Mouse (Mus musculus): ENCODE data around the gene Cpm. TPM values are rescaled to one million over a fixed set of nuclear protein-coding genes. Genes with fewer than 3 reads are reported as not detected.
"Not testable (repeated sequence)": the region's sequence is repeated elsewhere in the genome, so short reads cannot be mapped to it uniquely, and the experiment has no call there.

The Cpm gene
- polyA plus RNA-seq, 1 experiment from 2014 or later, result 2.4 TPM

DNA sequence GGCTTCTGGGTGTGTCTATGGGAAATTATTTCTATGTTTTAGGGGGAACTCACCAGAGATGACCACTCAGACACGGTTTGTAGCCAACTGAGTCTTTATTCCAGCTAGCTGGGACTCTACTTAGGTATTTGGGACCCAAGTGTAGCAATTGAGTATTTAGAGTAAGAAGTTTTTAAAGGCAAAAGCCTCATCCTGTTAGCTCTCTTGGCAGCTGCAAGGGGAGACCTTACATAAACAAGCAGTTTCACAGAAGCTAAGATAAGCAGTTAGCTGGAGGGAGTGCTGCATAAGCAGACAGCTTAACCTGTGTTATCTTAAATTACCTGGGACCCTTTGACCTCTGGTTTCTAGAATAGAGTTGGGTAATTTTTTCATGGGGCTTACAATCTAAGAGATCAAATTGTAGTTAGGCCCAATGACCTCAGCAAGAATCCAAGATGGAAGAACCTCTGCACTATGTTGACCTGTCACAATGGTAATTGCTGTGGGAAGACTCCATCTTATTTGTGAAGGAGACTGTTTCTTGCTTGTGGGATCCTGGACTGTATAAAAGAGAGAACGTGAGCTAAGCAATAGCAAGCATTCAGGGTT, 18.4 kb upstream of the Cpm start:
- ATAC-seq (replicated peaks; ENCODE audit: insufficient number of reproducible peaks, insufficient read depth, low FRiP score, low read depth), result no peak
- no peak overlapping the region for H3K4me3 ChIP-seq
- H3K27ac ChIP-seq, result no peak overlapping the region
- H3K9ac ChIP-seq, result no peak overlapping the region
- no peaks in the 10 kb centered on the region for H3K36me3 ChIP-seq
- H3K9me3 ChIP-seq (replicated peaks), result no peaks in the 10 kb centered on the region
- no peaks in the 10 kb centered on the region for H3K4me1 ChIP-seq (replicated peaks)
- no peak overlapping the region for H3K4me2 ChIP-seq
- H3K27me3 ChIP-seq, result no peaks in the 10 kb centered on the region
- WGBS, result 82% methylated on average over 2 of the region's 2 CpGs

DNA sequence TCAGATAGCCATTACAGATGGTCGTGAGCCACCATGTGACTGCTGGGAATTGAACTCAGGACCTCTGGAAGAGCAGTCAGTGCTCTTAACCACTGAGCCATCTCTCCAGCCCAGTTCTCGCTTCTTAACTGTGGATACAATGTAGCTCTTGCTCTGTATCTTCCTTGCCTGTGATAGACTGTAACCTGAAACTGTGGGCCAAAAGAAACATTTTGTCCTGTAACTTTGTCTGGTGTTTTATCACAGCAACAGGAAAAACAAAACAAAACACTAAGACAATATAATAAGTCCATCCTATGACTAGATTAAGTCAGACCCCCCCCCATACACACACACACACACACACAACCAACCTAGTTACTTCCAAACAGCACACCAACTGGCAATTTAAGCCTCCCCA, 17.8 kb upstream of the Cpm start:
- no peak for ATAC-seq (replicated peaks; ENCODE audit: insufficient number of reproducible peaks, insufficient read depth, low FRiP score, low read depth)
- Histone ChIP-seq H3K4me2 (no peak overlapping the region), H3K27ac (no peak overlapping the region), H3K27me3 (no peaks in the 10 kb centered on the region), H3K4me3 (no peak overlapping the region), H3K9ac (no peak overlapping the region), H3K9me3 (replicated peaks) (no peaks in the 10 kb centered on the region; the same call in 1 of the 2 replicates), H3K4me1 (replicated peaks) (no peaks in the 10 kb centered on the region), H3K36me3 (no peaks in the 10 kb centered on the region)
- WGBS, result 85% methylated on average over 2 of the region's 2 CpGs

DNA sequence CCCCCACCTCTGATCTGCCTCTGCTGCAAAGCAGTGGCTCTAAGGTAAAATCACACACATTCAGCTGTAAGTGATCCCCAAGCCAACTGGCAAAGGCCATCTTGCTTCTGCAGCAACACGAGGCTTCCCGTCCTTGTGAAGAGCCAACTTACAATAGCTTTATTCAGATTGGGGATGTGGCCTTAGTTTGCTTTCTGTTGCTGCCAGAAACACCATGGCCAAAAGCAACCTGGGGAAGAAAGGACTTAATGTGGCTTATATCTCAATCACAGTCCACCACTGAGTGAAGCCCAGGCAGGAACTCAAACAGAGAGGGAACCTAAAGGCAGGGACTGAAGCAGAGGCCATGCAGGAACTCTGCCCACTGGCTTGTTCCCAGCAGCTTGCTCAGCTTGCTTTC, 17.3 kb upstream of the Cpm start:
- WGBS, result 72% methylated on average over 2 of the region's 2 CpGs
- no peak for ATAC-seq (replicated peaks; ENCODE audit: insufficient number of reproducible peaks, insufficient read depth, low FRiP score, low read depth)
- no peaks in the 10 kb centered on the region for H3K36me3 ChIP-seq
- no peak overlapping the region for H3K4me2 ChIP-seq
- no peaks in the 10 kb centered on the region; the same call in 1 of the 2 replicates for H3K9me3 ChIP-seq (replicated peaks)
- no peak overlapping the region for H3K27ac ChIP-seq
- no peak overlapping the region for H3K4me3 ChIP-seq
- no peaks in the 10 kb centered on the region for H3K4me1 ChIP-seq (replicated peaks)
- H3K9ac ChIP-seq, result no peak overlapping the region
- no peaks in the 10 kb centered on the region for H3K27me3 ChIP-seq

DNA sequence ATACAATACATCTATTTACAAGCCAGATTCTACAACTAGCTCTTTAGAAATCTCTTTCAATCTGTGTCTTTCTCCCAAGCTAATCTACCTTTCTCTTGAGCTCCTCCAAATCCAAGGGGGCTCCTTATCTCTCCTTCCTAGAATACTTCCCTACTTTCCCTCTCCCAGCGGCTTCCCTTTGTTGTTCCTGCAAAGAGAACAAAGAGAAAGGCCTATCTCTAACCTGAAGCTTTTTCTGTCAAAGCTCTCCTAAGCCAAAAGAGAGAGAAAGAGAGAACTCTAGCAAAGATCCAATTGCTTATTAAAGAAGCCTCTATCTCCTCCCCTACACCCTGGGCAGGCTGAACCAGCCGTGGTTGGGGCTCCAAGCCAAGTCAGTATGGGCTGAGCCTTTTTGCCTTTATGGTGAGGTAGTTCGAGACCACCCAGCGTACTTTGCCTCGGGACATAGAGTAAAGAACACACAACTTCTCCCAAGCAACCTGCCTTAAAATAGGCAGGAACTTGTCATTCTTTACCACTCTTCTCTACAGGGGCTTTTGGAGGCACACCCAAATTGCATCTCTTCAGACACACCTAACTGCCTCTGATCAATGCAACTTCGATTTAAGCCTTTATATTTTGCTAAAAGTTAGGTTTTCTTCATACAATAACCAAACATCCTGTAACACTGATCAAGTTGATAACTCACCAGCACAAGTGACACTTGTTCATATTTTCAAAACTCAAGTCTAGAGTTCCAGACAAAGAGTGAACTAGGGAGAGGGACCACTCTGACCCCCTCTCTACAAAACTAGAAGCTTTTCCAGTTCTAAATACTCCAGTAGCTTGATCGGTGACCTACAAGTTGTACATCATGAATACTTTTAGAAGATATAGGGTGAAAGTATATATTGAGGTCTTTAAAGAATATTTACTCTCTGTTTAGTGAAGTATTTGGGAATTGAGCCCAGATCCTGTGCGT, 16.4 kb upstream of the Cpm start:
- 71% methylated on average over 8 of the region's 8 CpGs for WGBS

DNA sequence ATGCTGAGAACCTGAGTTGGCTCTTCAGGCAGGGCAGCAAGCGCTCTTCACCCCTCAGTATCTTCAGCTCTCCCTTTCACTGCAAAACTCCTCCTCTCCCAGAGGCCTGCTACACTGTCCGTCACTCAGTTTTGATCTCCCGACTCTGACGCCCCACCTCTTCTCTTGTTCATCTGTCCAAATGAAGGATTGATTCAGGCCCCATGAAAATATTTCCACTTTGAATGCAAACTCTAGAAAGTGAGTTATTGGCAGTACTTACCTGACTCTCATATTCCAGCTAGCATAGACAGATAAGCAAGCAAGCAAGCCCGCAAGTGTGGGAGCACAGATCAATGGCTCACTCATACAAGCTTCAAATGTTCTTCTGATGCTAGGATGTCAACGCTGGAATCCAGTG, 15.3 kb upstream of the Cpm start:
- H3K9ac ChIP-seq, result no peak overlapping the region
- 62% methylated on average over 6 of the region's 6 CpGs for WGBS
- H3K9me3 ChIP-seq (replicated peaks), result no peaks in the 10 kb centered on the region; the same call in 1 of the 2 replicates
- ATAC-seq (replicated peaks; ENCODE audit: insufficient number of reproducible peaks, insufficient read depth, low FRiP score, low read depth), result no peak
- no peak overlapping the region for H3K4me2 ChIP-seq
- no peaks in the 10 kb centered on the region for H3K27me3 ChIP-seq
- no peaks in the 10 kb centered on the region for H3K4me1 ChIP-seq (replicated peaks)
- H3K4me3 ChIP-seq, result no peak overlapping the region
- H3K36me3 ChIP-seq, result no peaks in the 10 kb centered on the region
- H3K27ac ChIP-seq, result no peak overlapping the region

More for the DNA sequence above, 16.4 kb upstream of the Cpm start:
- Histone ChIP-seq H3K9ac (no peak overlapping the region), H3K27me3 (no peaks in the 10 kb centered on the region), H3K4me3 (no peak overlapping the region), H3K27ac (no peak overlapping the region), H3K36me3 (no peaks in the 10 kb centered on the region), H3K9me3 (replicated peaks) (no peaks in the 10 kb centered on the region; the same call in 1 of the 2 replicates), H3K4me1 (replicated peaks) (no peaks in the 10 kb centered on the region), H3K4me2 (no peak overlapping the region)
- no peak for ATAC-seq (replicated peaks; ENCODE audit: insufficient number of reproducible peaks, insufficient read depth, low FRiP score, low read depth)

DNA sequence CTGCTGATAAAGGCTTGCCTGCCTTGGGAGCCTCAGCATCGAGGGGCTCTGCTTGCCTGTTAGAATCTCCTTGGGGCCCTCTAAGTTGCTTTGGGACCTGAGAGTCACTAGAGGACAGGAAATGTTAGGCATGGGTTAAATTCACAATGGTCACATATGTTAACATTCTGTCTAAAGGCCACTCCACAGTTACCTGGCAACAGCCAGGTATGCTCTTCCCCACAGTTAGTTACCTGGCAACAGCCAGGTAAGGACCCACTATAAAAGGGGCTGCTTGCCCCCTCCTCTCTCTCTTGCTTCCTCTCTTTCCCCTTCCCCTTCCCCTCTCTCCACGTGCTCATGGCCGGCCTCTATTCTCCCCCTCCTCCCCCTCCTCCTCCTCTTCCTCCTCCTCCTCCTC, 14.9 kb upstream of the Cpm start:
- 47% methylated on average over 3 of the region's 3 CpGs for WGBS
- Histone ChIP-seq H3K27me3 (no peaks in the 10 kb centered on the region), H3K4me1 (replicated peaks) (no peaks in the 10 kb centered on the region), H3K4me3 (no peak overlapping the region), H3K9me3 (replicated peaks) (no peaks in the 10 kb centered on the region; the same call in 1 of the 2 replicates), H3K27ac (no peak overlapping the region), H3K4me2 (no peak overlapping the region), H3K36me3 (no peaks in the 10 kb centered on the region), H3K9ac (no peak overlapping the region)
- ATAC-seq (replicated peaks; ENCODE audit: insufficient number of reproducible peaks, insufficient read depth, low FRiP score, low read depth), result no peak

GRCm38 (mm10) chr10:117615239-117615638, 14.1 kb upstream of the Cpm start:
- 85% methylated on average over 8 of the region's 8 CpGs for WGBS

GRCm38 (mm10) chr10:117615746-117616145, 13.6 kb upstream of the Cpm start:
- ATAC-seq (replicated peaks; ENCODE audit: insufficient number of reproducible peaks, insufficient read depth, low FRiP score, low read depth), result no peak
- Histone ChIP-seq H3K9me3 (replicated peaks) (no peaks in the 10 kb centered on the region; the same call in 1 of the 2 replicates), H3K9ac (no peak overlapping the region), H3K4me1 (replicated peaks) (no peaks in the 10 kb centered on the region), H3K4me2 (no peak overlapping the region), H3K27ac (no peak overlapping the region), H3K4me3 (no peak overlapping the region), H3K36me3 (no peaks in the 10 kb centered on the region), H3K27me3 (no peaks in the 10 kb centered on the region)
- 71% methylated on average over 4 of the region's 4 CpGs for WGBS

More at GRCm38 (mm10) chr10:117615239-117615638, 14.1 kb upstream of the Cpm start:
- H3K27ac ChIP-seq, result no peak overlapping the region
- no peaks in the 10 kb centered on the region for H3K27me3 ChIP-seq
- no peak overlapping the region for H3K4me2 ChIP-seq
- no peaks in the 10 kb centered on the region for H3K4me1 ChIP-seq (replicated peaks)
- H3K9ac ChIP-seq, result no peak overlapping the region
- H3K36me3 ChIP-seq, result no peaks in the 10 kb centered on the region
- H3K9me3 ChIP-seq (replicated peaks), result no peaks in the 10 kb centered on the region; the same call in 1 of the 2 replicates
- H3K4me3 ChIP-seq, result no peak overlapping the region
- ATAC-seq (replicated peaks; ENCODE audit: insufficient number of reproducible peaks, insufficient read depth, low FRiP score, low read depth), result no peak

- no peaks in the 10 kb centered on the region; the same call in 1 of the 2 replicates for H3K9me3 ChIP-seq (replicated peaks)
- H3K4me3 ChIP-seq, result no peak overlapping the region
- H3K27ac ChIP-seq, result no peak overlapping the region
- 82% methylated on average over 6 of the region's 6 CpGs for WGBS
- H3K4me1 ChIP-seq (replicated peaks), result no peaks in the 10 kb centered on the region
- H3K9ac ChIP-seq, result no peak overlapping the region
- no peaks in the 10 kb centered on the region for H3K27me3 ChIP-seq
- H3K4me2 ChIP-seq, result no peak overlapping the region
- ATAC-seq (replicated peaks; ENCODE audit: insufficient number of reproducible peaks, insufficient read depth, low FRiP score, low read depth), result no peak
- H3K36me3 ChIP-seq, result no peaks in the 10 kb centered on the region
These were observed 13.1 kb upstream of the Cpm start for GRCm38 (mm10) chr10:117616191-117616680.

GRCm38 (mm10) chr10:117616765-117617164, 12.5 kb upstream of the Cpm start:
- not testable (repeated sequence) for H3K4me3 ChIP-seq; H3K36me3 ChIP-seq; ATAC-seq (replicated peaks; ENCODE audit: insufficient number of reproducible peaks, insufficient read depth, low FRiP score, low read depth); H3K4me2 ChIP-seq; H3K9me3 ChIP-seq (replicated peaks); H3K27ac ChIP-seq; H3K27me3 ChIP-seq; H3K4me1 ChIP-seq (replicated peaks); H3K9ac ChIP-seq
- WGBS, result 75% methylated on average over 4 of the region's 4 CpGs

DNA sequence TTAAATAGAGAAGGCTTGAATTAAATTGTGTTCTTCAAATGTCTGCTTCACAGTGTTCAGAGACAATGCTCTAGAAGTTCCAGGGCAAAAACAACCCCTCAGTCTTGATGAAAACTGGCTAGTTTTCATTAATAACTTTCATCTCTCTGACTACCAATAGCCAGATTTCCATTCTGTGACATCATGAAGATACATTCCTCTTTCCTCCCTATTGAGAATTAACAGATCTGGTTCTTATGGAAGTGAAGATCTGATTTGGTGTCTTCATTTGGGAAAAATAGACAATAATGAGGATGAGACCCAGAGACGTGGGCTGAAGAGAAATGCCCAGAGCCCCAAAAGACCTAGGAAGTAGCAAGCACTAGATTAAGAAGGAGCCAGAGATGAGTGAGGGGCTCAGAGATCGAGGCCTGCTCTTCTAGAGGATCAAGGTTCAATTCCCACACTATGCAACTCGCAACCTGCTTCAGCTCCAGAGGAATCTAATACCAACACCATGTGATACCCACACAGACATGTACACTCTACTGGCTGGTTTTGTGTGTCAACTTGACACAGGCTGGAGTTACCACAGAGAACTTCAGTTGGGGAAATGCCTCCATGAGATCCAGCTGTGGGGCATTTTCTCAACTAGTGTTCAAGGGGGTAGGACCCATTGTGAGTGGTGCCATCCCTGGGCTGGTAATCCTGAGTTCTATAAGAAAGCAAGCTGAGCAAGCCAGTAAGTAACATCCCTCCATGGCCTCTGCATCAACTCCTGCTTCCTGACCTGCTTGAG, 11.5 kb upstream of the Cpm start:
- WGBS, result 76% methylated on average over 3 of the region's 3 CpGs
- no peak overlapping the region for H3K4me3 ChIP-seq

More for the DNA sequence above, 11.5 kb upstream of the Cpm start:
- no peak overlapping the region for H3K9ac ChIP-seq
- H3K36me3 ChIP-seq, result no peaks in the 10 kb centered on the region
- H3K4me2 ChIP-seq, result no peak overlapping the region
- no peaks in the 10 kb centered on the region for H3K4me1 ChIP-seq (replicated peaks)
- no peaks in the 10 kb centered on the region; the same call in 1 of the 2 replicates for H3K9me3 ChIP-seq (replicated peaks)
- no peaks in the 10 kb centered on the region for H3K27me3 ChIP-seq
- no peak for ATAC-seq (replicated peaks; ENCODE audit: insufficient number of reproducible peaks, insufficient read depth, low FRiP score, low read depth)
- no peak overlapping the region for H3K27ac ChIP-seq
